Mouse (Mus musculus) E14TG2a.4 (cell line): ENCODE results near the gene Senp1.

ENCODE experiments used
- CTCF ChIP-seq: conservative IDR thresholded peaks from 2 replicates; pipeline ENCODE4 v1.5.1; 2014; ENCODE audit warnings: low read length
- NANOG ChIP-seq: IDR thresholded peaks from 2 replicates; pipeline ENCODE4 v1.6.1; 2014; ENCODE audit warnings: borderline replicate concordance, low read length, mixed read lengths

DNA sequence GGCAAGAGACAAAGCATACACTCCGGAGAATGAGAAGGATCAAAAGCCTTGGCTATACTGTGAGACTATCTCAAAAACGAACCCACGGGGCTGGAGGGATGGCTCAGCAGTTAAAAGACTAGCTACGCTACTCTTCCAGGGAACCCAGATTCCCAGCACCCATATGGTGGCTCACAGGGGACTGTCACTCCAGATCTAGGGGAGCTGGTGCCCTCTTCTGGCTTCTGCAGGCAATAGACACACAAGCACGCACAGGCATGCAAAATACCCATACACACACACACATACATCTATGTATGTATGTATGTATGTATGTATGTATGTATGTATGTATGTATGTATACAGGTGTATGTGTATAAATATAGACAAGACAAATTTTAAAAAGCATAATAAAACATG, 57.0 kb downstream of the Senp1 start:
- peak; percentile 39 for TF ChIP-seq CTCF
- no peak for TF ChIP-seq NANOG
